Mouse (Mus musculus) cerebellum, adult 8-10 months (tissue): Measurements from ENCODE around the gene 9430038I01Rik.

Source experiments
- DNase-seq: peaks from one replicate; pipeline ENCODE4 v3.0.0; 2022

9430038I01Rik gene

DNA sequence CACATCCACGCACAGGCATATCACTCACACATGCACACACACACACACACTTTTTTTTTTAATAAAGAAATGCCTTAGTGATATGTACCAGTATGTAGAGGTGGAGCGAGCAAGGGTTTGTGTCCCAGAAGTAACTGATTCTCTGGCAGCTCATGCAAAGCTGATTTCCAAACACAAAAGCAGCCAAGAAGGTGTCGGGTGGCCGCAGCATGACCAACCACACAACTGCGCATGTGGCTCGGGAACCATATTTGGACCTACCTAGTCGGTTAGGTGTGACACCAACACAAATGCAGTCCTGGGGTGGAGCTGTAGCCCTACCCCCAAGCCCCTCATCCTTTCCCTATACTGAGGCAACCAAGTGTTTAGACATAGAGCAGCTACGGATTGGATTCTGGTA is 45.5 kb downstream of the 9430038I01Rik start:
- no peak for DNase-seq

DNA sequence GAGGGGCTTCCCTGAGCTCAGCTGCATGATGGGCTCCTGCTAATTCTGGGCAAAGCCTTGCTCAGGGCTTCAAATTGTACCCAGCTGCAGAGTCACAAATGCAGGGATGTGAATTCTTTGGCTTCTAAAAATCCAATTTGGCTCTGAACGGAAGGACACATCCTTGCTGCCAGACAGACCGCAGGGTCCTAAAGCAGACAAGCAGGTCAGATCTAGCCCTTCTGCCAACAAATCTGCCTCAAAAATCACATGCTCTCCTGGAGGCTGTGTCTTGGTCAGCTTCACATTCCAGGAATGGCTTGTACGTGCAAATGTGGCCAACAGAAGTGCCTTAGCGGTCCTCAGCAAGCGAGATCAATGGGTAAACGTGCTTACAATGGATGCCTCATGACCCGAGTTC is 46.0 kb downstream of the 9430038I01Rik start:
- DNase-seq: no peak

DNA sequence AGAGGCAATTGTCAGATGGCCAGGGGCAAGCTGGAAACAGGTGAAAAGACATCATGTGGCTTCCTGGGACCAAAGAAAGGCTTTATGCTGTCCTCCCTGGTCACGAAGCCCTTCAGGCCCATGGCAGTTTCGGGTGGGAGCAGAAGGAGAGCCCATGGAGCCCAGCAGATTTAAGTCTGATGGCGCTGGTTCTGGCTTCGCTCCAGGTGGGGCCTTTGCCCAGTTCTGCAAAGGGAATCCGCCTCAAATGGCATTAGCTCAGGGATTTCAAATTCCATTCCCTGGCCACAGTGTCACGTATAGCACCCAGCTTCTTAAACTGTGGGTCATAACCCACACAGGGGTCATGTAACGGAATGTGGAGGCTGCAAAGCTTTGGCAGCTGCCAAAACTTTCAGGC is 63.7 kb downstream of the 9430038I01Rik start:
- no peak for DNase-seq

- DNase-seq: no peak
Observed at GRCm38 (mm10) chr7:137346068-137346467, 64.5 kb downstream of the 9430038I01Rik start.

GRCm38 (mm10) chr7:137333951-137334350 is 76.6 kb downstream of the 9430038I01Rik start:
- no peak for DNase-seq
